ENCODE assay signal across 14 mouse cellular contexts in genomic region chr6:134781494-134781913, GRCm38 (mm10). TPM values are rescaled to one million over a fixed set of nuclear protein-coding genes. Genes with fewer than 3 reads are reported as not detected.
DNase-seq lines count a peak whose midpoint lies in the region; ATAC-seq and TF ChIP-seq lines count a peak whose summit lies in the region.
"Had no signal": no experiment of that assay in that cellular context is flagged by ENCODE, and none has a peak within 500 bp of the region (broad histone marks: within the 10 kb centered on the region; RNA-seq: fewer than 3 reads in every experiment).

No protein-coding gene starts in this region.

- DNase-seq in cerebellum, postnatal 4 days (ENCODE audit: low spot score in 2 of 2), result no peak
- DNase-seq in midbrain, embryonic 11.5 days (ENCODE audit: low spot score, missing footprints), result peak; percentile 84
- DNase-seq in heart, postnatal 0 days (ENCODE audit: low spot score), result peak; percentile 24
- no peak for DNase-seq in MN1 (ENCODE audit: low spot score)
- no peak for DNase-seq in urinary bladder, postnatal 25 days (ENCODE audit: low spot score)
- no peak for DNase-seq in forebrain, embryonic 10.5 days (ENCODE audit: extremely low spot score, low spot score)
- DNase-seq: adrenal gland, postnatal 25 days; kidney, adult 9 months had no signal

- no peak for TF ChIP-seq EP300 in heart, postnatal 0 days (IDR thresholded peaks at IDR 0.05; ENCODE audit: low read depth)

- H3K27me3 ChIP-seq in midbrain, embryonic 11.5 days (ENCODE audit: control insufficient read depth, insufficient read depth, low read length), result no peaks in the 10 kb centered on the region
- H3K27me3 ChIP-seq in midbrain, embryonic 16.5 days (ENCODE audit: control insufficient read depth, insufficient read depth, low read depth, low read length), result no peaks in the 10 kb centered on the region
- H3K27me3 ChIP-seq in heart, postnatal 0 days (ENCODE audit: control insufficient read depth, insufficient read depth, low read length), result no peaks in the 10 kb centered on the region
- no peaks in the 10 kb centered on the region for H3K27me3 ChIP-seq in forebrain, embryonic 10.5 days (ENCODE audit: poor library complexity, severe bottlenecking)
- H3K27me3 ChIP-seq: forebrain, embryonic 15.5 days; lung, embryonic 15.5 days had no signal

- peak; percentile 73; the same call in 1 of the 2 replicates for ATAC-seq in cerebellum, adult (ENCODE audit: insufficient number of reproducible peaks, low FRiP score, low TSS enrichment)
- no peak for ATAC-seq in midbrain, embryonic 11.5 days (ENCODE audit: low FRiP score)
- no peak for ATAC-seq in midbrain, embryonic 16.5 days
- ATAC-seq in heart, postnatal 0 days (ENCODE audit: insufficient read depth, low read depth), result peak; percentile 73; the same call in 1 of the 2 replicates
- ATAC-seq: forebrain, embryonic 15.5 days; hindbrain, embryonic 16.5 days had no signal

- TF ChIP-seq CTCF in heart, postnatal 0 days (IDR thresholded peaks at IDR 0.05; ENCODE audit: low read depth), result no peak

- WGBS in midbrain, embryonic 11.5 days, result 89% methylated on average over 7 of the region's 7 CpGs
- 81% methylated on average over 7 of the region's 7 CpGs for WGBS in midbrain, embryonic 16.5 days
- 30% methylated on average over 7 of the region's 7 CpGs for WGBS in heart, postnatal 0 days
- WGBS in forebrain, embryonic 10.5 days, result 90% methylated on average over 7 of the region's 7 CpGs

- no peaks in the 10 kb centered on the region for H3K36me3 ChIP-seq in midbrain, embryonic 11.5 days (ENCODE audit: control insufficient read depth, insufficient read depth, low read length)
- H3K36me3 ChIP-seq in midbrain, embryonic 16.5 days (ENCODE audit: control insufficient read depth, insufficient read depth, low read length), result no peaks in the 10 kb centered on the region
- H3K36me3 ChIP-seq in heart, postnatal 0 days (replicated peaks; ENCODE audit: control insufficient read depth, insufficient read depth, low read length), result no peaks in the 10 kb centered on the region
- H3K36me3 ChIP-seq in forebrain, embryonic 10.5 days (replicated peaks), result peaks cover 13% of the 10 kb centered on the region
- H3K36me3 ChIP-seq: forebrain, embryonic 15.5 days; lung, embryonic 15.5 days had no signal

- H3K9me3 ChIP-seq in midbrain, embryonic 11.5 days (ENCODE audit: control insufficient read depth, low read length), result no peaks in the 10 kb centered on the region
- H3K9me3 ChIP-seq in midbrain, embryonic 16.5 days (replicated peaks; ENCODE audit: control insufficient read depth, low read length, poor library complexity, severe bottlenecking), result no peaks in the 10 kb centered on the region
- H3K9me3 ChIP-seq in heart, postnatal 0 days (replicated peaks; ENCODE audit: control insufficient read depth, low read length), result no peaks in the 10 kb centered on the region
- H3K9me3 ChIP-seq in forebrain, embryonic 10.5 days, result no peaks in the 10 kb centered on the region
- H3K9me3 ChIP-seq: forebrain, embryonic 15.5 days; lung, embryonic 15.5 days; midbrain, embryonic 10.5 days had no signal

- no peak overlapping the region for H3K27ac ChIP-seq in midbrain, embryonic 11.5 days (ENCODE audit: low read depth, low read length)
- H3K27ac ChIP-seq in midbrain, embryonic 16.5 days (ENCODE audit: low read length), result no peak overlapping the region
- peak overlapping the region; percentile 75 for H3K27ac ChIP-seq in heart, postnatal 0 days (ENCODE audit: low read depth)
- no peak overlapping the region for H3K27ac ChIP-seq in forebrain, embryonic 10.5 days
- H3K27ac ChIP-seq: forebrain, embryonic 15.5 days; lung, embryonic 15.5 days; midbrain, embryonic 10.5 days had no signal

- no peak overlapping the region for H3K4me3 ChIP-seq in midbrain, embryonic 11.5 days (ENCODE audit: low read depth, low read length)
- H3K4me3 ChIP-seq in midbrain, embryonic 16.5 days (ENCODE audit: low read depth, low read length), result no peak overlapping the region
- no peak overlapping the region for H3K4me3 ChIP-seq in heart, postnatal 0 days (ENCODE audit: low read depth, low read length)
- H3K4me3 ChIP-seq in forebrain, embryonic 10.5 days, result no peak overlapping the region
- H3K4me3 ChIP-seq: forebrain, embryonic 15.5 days; lung, embryonic 15.5 days; midbrain, embryonic 10.5 days had no signal

- no peaks in the 10 kb centered on the region for H3K4me1 ChIP-seq in midbrain, embryonic 11.5 days (ENCODE audit: control insufficient read depth, insufficient read depth, low read length)
- H3K4me1 ChIP-seq in midbrain, embryonic 16.5 days (ENCODE audit: control insufficient read depth, insufficient read depth, low read length), result no peaks in the 10 kb centered on the region
- H3K4me1 ChIP-seq in heart, postnatal 0 days (ENCODE audit: control insufficient read depth, insufficient read depth), result peaks cover 20% of the 10 kb centered on the region
- H3K4me1 ChIP-seq in forebrain, embryonic 10.5 days, result 0 out of 2 replicates have a peak, but pooled peaks cover 4% of the 10 kb centered on the region
- H3K4me1 ChIP-seq: forebrain, embryonic 15.5 days; lung, embryonic 15.5 days; midbrain, embryonic 10.5 days had no signal

- H3K9ac ChIP-seq in midbrain, embryonic 11.5 days (ENCODE audit: low read length), result no peak overlapping the region
- no peak overlapping the region for H3K9ac ChIP-seq in midbrain, embryonic 16.5 days (ENCODE audit: low read depth, low read length)
- no peak overlapping the region for H3K9ac ChIP-seq in heart, postnatal 0 days (replicated peaks; ENCODE audit: low read depth, low read length)
- H3K9ac ChIP-seq: forebrain, embryonic 15.5 days; lung, embryonic 15.5 days had no signal

- H3K4me2 ChIP-seq in midbrain, embryonic 11.5 days, result no peak overlapping the region
- H3K4me2 ChIP-seq in midbrain, embryonic 16.5 days (ENCODE audit: low read length), result no peak overlapping the region
- H3K4me2 ChIP-seq in heart, postnatal 0 days (ENCODE audit: low read depth, low read length), result peak overlapping the region; percentile 16; the same call in 1 of the 2 replicates
- H3K4me2 ChIP-seq: forebrain, embryonic 15.5 days; lung, embryonic 15.5 days had no signal

RNA-seq across cellular contexts. Expression of gene Dusp16, which starts 10.9 kb away (rescaled TPM):
- polyA plus RNA-seq in midbrain, embryonic 11.5 days (2014; fragmentation: Nextera tagmentation; extraction: Ambion mirVana), result 18.0 and 18.5 TPM in 2 replicates
- polyA plus RNA-seq in midbrain, embryonic 16.5 days (2015; fragmentation: Nextera tagmentation; extraction: Ambion mirVana), result 4.7 and 5.5 TPM in 2 replicates
- 19.9 and 29.2 TPM in 2 replicates for total RNA-seq in heart, postnatal 0 days (2014; rRNA removed; ENCODE audit: low replicate concordance)
- polyA plus RNA-seq in heart, postnatal 0 days (2015; fragmentation: Nextera tagmentation; extraction: Ambion mirVana), result 8.1 and 9.6 TPM in 2 replicates
- 16.0 and 19.7 TPM in 2 replicates for polyA plus RNA-seq in forebrain, embryonic 10.5 days (2016; fragmentation: Nextera tagmentation; extraction: Ambion mirVana)

RNA-seq across cellular contexts. Expression of gene Crebl2, which starts 48.5 kb away (rescaled TPM):
- polyA plus RNA-seq in midbrain, embryonic 11.5 days (2014; fragmentation: Nextera tagmentation; extraction: Ambion mirVana), result 0.92 and 1.2 TPM in 2 replicates
- polyA plus RNA-seq in midbrain, embryonic 16.5 days (2015; fragmentation: Nextera tagmentation; extraction: Ambion mirVana), result 4.3 and 4.8 TPM in 2 replicates
- 0.85 and 14.5 TPM in 2 replicates for total RNA-seq in heart, postnatal 0 days (2014; rRNA removed; ENCODE audit: low replicate concordance)
- 2.0 and 2.4 TPM in 2 replicates for polyA plus RNA-seq in heart, postnatal 0 days (2015; fragmentation: Nextera tagmentation; extraction: Ambion mirVana)
- polyA plus RNA-seq in forebrain, embryonic 10.5 days (2016; fragmentation: Nextera tagmentation; extraction: Ambion mirVana), result 0.86 and 1.1 TPM in 2 replicates

Comparison
In these comparisons a context has a peak if more than half of its experiments do, and no peak if none do; other contexts are left out.
1. ATAC-seq: peak in cerebellum, adult (single experiment) and heart, postnatal 0 days (single experiment); none in midbrain, embryonic 11.5 days (single experiment) and midbrain, embryonic 16.5 days (single experiment).
2. DNase-seq: peak in midbrain, embryonic 11.5 days (single experiment) and heart, postnatal 0 days (single experiment); none in cerebellum, postnatal 4 days (0 of 2), MN1 (single experiment), urinary bladder, postnatal 25 days (single experiment) and forebrain, embryonic 10.5 days (single experiment).